Mouse (Mus musculus) kidney, adult 8-10 months (tissue): ENCODE data around the gene Gmeb1.

Experiments used
- DNase-seq, 2 experiments: peaks; one replicate each; pipeline ENCODE4 v3.0.0; 2022

Gmeb1 gene

GRCm38 (mm10) chr4:132216602-132217001 lies 44.8 kb downstream of the Gmeb1 start:
- DNase-seq = no peak

DNA sequence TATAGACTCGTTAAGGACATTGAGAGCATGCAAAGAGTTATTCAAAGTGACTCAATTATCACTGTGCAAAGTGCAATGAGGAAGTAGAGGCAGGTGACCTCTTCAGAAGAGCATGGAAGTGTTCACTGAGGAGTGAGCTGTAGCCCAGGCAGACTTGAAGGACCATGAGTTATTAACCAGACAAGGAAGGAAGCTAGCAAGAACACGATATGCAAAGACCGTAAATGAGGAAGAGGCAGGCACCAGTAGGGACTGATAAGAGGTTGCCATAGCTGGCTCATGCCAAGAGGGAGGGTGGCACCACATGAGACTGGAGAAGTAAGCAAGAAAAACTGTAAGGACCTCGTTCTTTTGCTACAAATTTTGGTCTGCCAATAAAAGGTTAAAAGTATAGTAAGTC lies 46.6 kb downstream of the Gmeb1 start:
- no peak for DNase-seq

GRCm38 (mm10) chr4:132211953-132212734 lies 49.3 kb downstream of the Gmeb1 start, which contains the start of gene Ythdf2:
Ythdf2 (minus strand) TSS chr4:132212303.
- DNase-seq = peak; percentile 96

GRCm38 (mm10) chr4:132211091-132211942 lies 50.1 kb downstream of the Gmeb1 start:
- peak; percentile 19 to 28 for DNase-seq

DNA sequence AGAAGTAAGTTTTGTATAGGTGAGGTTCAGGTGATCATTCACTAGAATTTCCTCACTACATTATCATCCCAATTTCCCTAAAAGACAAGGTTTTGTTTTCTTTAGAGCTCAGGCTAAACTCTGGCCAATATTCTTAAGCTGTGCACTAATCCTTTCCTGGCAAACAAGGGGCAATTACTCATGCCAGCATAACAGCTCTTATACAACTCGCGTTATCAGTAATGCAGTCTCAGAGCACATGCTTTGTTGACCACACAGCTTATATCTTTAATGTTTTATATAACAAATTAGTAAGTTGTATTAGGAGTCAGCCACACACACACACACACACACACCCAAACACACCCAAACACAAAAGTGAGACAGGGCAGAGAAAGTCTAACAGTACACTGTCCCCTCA lies 51.1 kb downstream of the Gmeb1 start:
- no peak for DNase-seq

- DNase-seq = no peak
Measured at GRCm38 (mm10) chr4:132209299-132209698, 52.1 kb downstream of the Gmeb1 start.

- no peak for DNase-seq
Measured at GRCm38 (mm10) chr4:132207280-132207679, 54.1 kb downstream of the Gmeb1 start.

- no peak for DNase-seq
Measured at GRCm38 (mm10) chr4:132198771-132199170, 62.6 kb downstream of the Gmeb1 start.

DNA sequence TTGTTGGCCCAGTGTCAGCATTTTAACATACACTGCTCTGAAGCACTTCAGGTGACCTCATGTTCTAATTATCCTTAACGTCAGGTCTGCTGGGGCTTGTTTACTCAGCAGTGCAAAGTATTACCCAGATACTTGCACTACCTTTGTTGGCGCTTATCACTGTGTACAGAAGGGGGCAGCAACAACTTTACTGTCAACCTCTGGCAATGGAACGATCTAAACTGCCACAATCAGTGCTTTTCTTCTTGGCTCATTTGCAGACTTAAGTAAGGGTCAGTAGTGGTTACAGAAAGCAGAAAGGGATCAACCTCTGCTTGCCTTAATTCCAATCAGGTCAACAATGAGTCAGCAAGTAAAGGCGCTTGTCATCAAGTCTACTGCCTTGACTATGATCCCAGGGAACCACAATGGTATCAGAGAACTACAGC lies 63.1 kb downstream of the Gmeb1 start:
- peak; percentile 71 to 73 for DNase-seq

DNA sequence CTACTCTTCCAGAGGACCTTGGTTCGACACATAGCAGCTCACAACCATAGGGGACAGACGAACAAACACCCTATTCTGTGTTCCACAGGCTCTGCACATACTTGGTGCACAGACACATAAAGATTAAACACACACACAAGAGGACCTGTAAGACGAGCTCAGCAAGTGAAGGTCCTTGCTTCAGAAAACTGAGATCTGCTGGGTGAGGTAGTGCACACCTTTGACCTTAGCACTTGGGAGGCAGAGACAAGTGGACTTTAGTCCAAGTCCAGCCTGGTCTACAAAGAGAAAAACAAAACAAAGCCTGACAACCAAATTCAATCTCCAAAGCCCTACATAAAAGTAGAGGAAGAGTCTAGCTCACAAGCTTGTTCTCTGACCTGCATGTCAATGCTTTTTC lies 66.4 kb downstream of the Gmeb1 start:
- peak; percentile 56 to 73 for DNase-seq

DNA sequence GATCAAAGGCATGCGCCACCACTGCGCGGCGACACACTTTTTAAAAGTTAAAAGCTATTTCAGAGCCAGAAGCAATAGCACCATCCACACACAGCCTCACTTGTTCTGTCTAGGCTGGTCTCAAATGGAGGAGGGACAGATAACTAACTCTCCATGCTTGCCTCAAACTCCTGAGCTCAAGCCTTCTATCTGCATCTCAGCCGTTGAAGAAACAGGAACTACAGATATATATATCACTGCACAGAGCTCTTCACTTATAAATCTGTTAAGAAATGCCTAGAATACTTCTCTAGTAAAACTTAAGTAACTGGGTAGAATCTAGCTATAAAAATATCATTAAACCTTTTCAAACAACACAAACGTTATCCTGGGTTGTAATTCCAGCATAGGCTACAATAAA lies 67.0 kb downstream of the Gmeb1 start:
- no peak for DNase-seq

- DNase-seq = no peak
Measured at GRCm38 (mm10) chr4:132187826-132188401, 73.5 kb downstream of the Gmeb1 start.

- DNase-seq = no peak
Measured at GRCm38 (mm10) chr4:132183162-132183561, 78.2 kb downstream of the Gmeb1 start.

- DNase-seq = peak; percentile 47 to 59
Measured at GRCm38 (mm10) chr4:132181721-132182658, 79.4 kb downstream of the Gmeb1 start.

GRCm38 (mm10) chr4:132180710-132181109 lies 80.7 kb downstream of the Gmeb1 start:
- peak in 1 of 2 experiments; percentile 53 for DNase-seq

GRCm38 (mm10) chr4:132178630-132179059 lies 82.8 kb downstream of the Gmeb1 start:
- peak; percentile 28 to 61 for DNase-seq

- no peak for DNase-seq
Measured at GRCm38 (mm10) chr4:132176474-132176873, 84.9 kb downstream of the Gmeb1 start.
